In the genomic region with DNA sequence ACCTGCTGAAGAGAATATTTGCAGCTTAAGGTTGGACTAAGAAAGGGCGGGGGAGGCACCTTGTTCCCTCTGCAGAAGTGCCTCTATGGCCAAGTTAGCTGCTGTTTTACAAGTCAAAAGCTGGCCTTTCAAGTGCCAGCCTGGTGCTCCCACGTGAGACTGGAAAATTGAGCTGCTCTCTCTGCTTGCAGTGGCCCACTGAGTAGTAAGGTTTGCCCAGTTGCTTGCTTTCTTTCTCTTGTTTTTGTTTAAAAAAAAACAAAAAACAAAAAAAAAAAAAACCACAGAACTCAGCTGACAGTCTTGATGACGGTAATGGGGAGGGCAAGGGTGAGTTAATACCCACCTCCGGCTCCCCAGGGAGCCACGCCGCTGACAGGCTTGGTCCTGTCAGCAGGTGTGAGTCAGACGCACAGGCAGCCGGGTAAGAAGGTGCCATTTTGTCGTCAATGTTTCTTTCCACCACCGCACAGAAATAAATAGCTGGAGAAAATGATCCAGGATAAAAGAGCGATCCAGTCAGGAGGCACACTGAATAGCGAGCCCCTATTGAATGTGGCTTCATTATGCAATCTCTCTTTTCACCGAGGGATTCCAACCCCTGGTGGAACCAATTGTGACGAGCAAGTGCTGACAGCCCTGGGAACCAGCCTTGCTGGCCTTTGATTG, we compare ENCODE assay signal across 8 mouse cellular contexts. TPM values are rescaled to one million over a fixed set of nuclear protein-coding genes. Genes with fewer than 3 reads are reported as not detected.
DNase-seq lines count a peak whose midpoint lies in the region; ATAC-seq lines count a peak whose summit lies in the region.
"Had no signal": no experiment of that assay in that cellular context is flagged by ENCODE, and none has a peak within 500 bp of the region (broad histone marks: within the 10 kb centered on the region; RNA-seq: fewer than 3 reads in every experiment).

No protein-coding gene starts in this region.

- H3K9ac ChIP-seq in liver, embryonic 15.5 days = no peak overlapping the region

- DNase-seq in right cerebral cortex, adult 18-20 months = peak; percentile 38
- no peak for DNase-seq in right cerebral cortex, postnatal 10 days (ENCODE audit: low spot score in 2 of 2)
- DNase-seq in fibroblast of lung, adult 2 months (ENCODE audit: low read depth) = peak; percentile 65
- no peak for DNase-seq in left cerebral cortex, postnatal 25 days (ENCODE audit: low spot score in 2 of 2)
- DNase-seq in adrenal gland, postnatal 25 days = no peak

- H3K27ac ChIP-seq in liver, embryonic 15.5 days (replicated peaks) = no peak overlapping the region
- H3K27ac ChIP-seq: macrophage had no signal

- intact Hi-C loops in left cerebral cortex, postnatal 25 days (cut with DNase I) = loop anchor here (5.0 to 10.0 kb wide), 2 partner anchors 42 to 275 kb away; no protein-coding TSS in a partner anchor

- H3K4me1 ChIP-seq in liver, embryonic 15.5 days (replicated peaks) = 0 out of 2 replicates have a peak, but pooled peaks cover 12% of the 10 kb centered on the region

- WGBS in liver, embryonic 15.5 days (ENCODE audit: insufficient replicate concordance) = 31% methylated on average over 14 of the region's 14 CpGs

- no peaks in the 10 kb centered on the region for H3K36me3 ChIP-seq in liver, embryonic 15.5 days (replicated peaks)

- ATAC-seq in liver, embryonic 15.5 days (ENCODE audit: insufficient read depth) = no peak
- ATAC-seq in erythroblast, adult 5-6 weeks (replicated peaks; ENCODE audit: low FRiP score, poor library complexity, severe bottlenecking) = no peak

- peak overlapping the region; percentile 4; the same call in 1 of the 2 replicates for H3K4me2 ChIP-seq in liver, embryonic 15.5 days

- no peaks in the 10 kb centered on the region for H3K27me3 ChIP-seq in liver, embryonic 15.5 days

- H3K9me3 ChIP-seq in liver, embryonic 15.5 days (replicated peaks) = no peaks in the 10 kb centered on the region

- H3K4me3 ChIP-seq in liver, embryonic 15.5 days (replicated peaks) = no peak overlapping the region

RNA-seq across cellular contexts. Expression of a gene that starts 18.3 kb away (rescaled TPM):
- polyA plus RNA-seq in liver, embryonic 15.5 days (2015; fragmentation: Nextera tagmentation; extraction: Ambion mirVana) = 6.7 and 8.0 TPM in 2 replicates
- 2.1 and 7.7 TPM in 2 replicates for total RNA-seq in erythroblast, adult 5-6 weeks (2015; ENCODE audit: low replicate concordance)
- total RNA-seq in erythroblast, adult 5-6 weeks (2017; ENCODE audit: low replicate concordance) = 0.98 and 3.6 TPM in 2 replicates
- 1 to 10 TPM; 3.5 to 4.0 TPM for total RNA-seq in left cerebral cortex, postnatal 25 days (2021)
- 45.7 and 60.0 TPM in 2 replicates for total RNA-seq in adrenal gland, postnatal 25 days (2021)

RNA-seq across cellular contexts. Expression of a gene that starts 27.7 kb away (rescaled TPM):
- polyA plus RNA-seq in liver, embryonic 15.5 days (2015; fragmentation: Nextera tagmentation; extraction: Ambion mirVana) = 1.6 and 2.0 TPM in 2 replicates
- total RNA-seq in erythroblast, adult 5-6 weeks (2015; ENCODE audit: low replicate concordance) = under 0.01 and 0.63 TPM in 2 replicates
- total RNA-seq in erythroblast, adult 5-6 weeks (2017; ENCODE audit: low replicate concordance) = 0.14 and 0.85 TPM in 2 replicates
- 10 to 100 TPM; 83.8 to 89.4 TPM for total RNA-seq in left cerebral cortex, postnatal 25 days (2021)
- 14.5 and 16.9 TPM in 2 replicates for total RNA-seq in adrenal gland, postnatal 25 days (2021)

Comparison
In these comparisons a context has a peak if more than half of its experiments do, and no peak if none do; other contexts are left out.
1. DNase-seq: peak in right cerebral cortex, adult 18-20 months (single experiment) and fibroblast of lung, adult 2 months (single experiment); none in right cerebral cortex, postnatal 10 days (0 of 2), left cerebral cortex, postnatal 25 days (0 of 2) and adrenal gland, postnatal 25 days (single experiment).